Mouse (Mus musculus): ENCODE measurements around the gene Elmo1. TPM values are rescaled to one million over a fixed set of nuclear protein-coding genes. Genes with fewer than 3 reads are reported as not detected.

Gene Elmo1
- total RNA-seq, 2 experiments from 2014 or later = 27.9 to 28.3 TPM

DNA sequence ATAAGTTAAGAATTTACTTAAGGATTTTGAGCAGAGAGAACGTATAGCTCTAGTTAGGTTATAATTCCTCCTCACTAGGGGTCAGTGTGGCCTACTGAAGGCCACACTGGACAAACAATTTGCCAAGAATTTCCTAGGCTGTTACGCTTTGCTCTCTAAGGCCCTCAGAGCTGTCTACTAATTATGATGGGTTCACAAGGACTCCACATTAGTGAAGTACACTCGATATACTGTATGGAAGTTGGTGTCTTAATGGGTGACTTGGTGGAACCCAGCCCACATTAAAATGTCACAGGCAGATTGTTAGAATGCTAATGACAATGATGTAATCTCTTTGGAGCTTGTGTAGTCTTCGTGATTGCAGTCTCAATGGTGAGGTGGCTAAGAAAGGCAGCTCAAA lies 343.7 kb downstream of the Elmo1 start:
- DNase-seq (ENCODE audit: low spot score in 2 of 2) = no peak

DNA sequence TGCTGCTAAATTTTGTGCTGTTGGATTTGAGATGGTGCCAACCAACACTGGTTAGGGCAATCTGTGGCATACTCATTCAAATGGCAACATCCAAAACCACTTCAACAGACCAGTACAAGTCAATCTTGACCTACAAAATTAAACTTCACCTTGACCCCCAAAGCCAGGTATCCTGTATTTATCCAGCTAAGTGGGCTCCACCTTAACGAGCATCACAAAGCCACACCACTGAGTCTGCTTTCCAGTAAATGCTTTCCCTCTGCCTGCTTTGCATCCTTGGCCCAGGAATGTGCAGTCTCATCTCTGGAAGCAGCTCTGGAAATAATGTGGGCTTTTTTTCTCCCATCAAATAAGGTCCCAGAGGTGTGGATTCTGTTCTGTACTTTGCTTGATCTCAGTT lies 349.1 kb downstream of the Elmo1 start:
- no peak for DNase-seq (ENCODE audit: low spot score in 2 of 2)

DNA sequence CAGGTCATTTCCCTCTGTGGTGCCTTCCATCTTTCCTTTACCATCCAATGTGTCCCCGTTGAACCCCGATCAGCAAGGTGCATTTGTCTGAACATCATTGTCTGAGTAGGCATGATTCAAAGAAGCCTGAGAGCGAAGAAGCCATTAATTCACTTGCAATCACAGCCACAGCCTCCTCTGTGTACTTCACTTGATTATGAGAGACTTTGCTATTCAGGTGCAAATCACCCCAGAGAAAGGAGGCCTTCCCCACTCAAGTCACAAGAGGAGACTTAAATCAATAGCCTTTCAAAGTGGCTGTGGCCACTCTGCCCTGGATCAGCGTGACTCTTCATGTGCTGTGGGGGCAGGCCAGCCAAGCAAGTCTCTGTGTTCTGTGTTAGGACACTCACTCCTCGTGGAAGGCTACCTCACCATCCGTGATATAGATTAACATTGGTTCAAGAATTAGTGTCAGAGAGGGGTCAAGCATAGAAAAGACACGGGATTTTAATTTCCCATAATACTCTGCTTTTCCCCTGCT lies 360.5 kb downstream of the Elmo1 start:
- no peak for DNase-seq (ENCODE audit: low spot score in 2 of 2)

DNA sequence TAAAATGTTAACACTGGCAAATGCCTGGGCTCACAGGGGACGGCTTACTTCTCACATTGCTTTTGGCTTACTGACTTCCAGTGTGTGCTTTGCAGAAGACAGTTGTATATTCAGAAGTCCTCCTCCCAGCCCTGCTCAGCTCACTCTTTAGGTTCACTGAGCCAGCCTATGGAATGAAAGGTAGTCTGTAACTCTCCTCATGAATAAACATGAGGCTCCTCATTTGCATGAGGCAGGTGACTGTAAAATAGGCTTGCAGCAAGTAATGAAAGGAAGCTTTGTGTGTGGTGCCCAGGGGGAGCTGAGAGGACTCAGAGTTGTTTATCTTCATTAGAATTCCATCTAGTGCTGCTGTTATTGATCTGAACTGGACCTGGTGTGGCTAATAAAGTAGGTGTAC lies 364.0 kb downstream of the Elmo1 start:
- no peak for DNase-seq (ENCODE audit: low spot score in 2 of 2)

DNA sequence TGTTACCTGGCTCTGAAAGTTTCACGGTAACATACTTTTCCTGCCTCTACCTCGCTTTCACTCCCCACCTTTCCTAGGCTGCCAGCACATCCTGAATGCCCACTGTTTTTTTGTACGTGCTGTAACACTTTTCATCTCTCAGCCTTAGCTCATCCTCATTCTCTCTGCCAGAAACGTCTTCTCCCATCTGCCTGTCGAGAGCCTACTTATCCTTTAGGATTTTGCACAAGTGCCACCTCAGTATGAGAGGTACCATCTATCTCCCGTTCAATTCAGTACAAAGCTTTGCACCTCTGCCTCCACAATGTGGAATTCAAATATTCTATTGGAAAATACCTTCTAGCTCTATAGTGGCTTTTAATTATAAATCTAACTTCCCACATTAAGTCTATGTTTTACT lies 369.7 kb downstream of the Elmo1 start:
- no peak for DNase-seq (ENCODE audit: low spot score in 2 of 2)

DNA sequence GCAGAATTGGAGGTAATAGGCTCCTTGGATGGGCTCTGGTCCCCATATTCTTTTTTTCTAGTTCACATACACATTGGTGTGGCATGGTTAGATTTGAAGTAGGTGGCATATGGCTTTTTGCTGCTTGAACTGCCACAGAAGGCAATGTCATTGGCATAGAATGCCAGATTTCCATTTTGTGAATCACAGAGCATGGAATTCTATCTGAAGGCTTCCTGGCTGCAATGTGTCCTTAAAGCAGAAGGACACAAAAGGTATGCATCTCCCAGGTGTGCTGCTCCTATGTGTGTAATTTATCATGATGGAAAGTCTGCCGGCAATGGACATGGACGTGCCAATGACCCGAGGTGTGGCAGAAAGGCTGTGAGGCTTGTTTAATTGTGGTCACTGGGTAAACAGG lies 371.2 kb downstream of the Elmo1 start:
- no peak for DNase-seq (ENCODE audit: low spot score in 2 of 2)

DNA sequence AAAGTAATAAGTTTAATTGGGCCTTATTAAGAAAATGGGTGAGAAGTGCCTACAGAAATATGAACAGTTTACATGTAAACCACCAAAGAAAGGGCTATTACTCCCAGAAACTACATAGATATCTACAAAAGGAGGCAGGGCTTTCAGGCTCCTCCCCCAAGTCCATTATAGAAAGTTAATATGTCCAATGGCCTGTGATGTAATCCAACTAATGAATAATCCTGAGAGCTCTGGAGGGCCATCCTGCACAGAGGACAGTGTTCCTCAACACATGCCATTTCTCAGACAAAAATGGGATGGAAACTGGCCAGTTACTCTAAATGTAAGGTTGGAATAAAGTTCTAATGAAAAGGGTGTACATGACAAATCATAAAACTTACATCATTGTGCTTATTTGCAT lies 373.8 kb downstream of the Elmo1 start:
- DNase-seq (ENCODE audit: low spot score in 2 of 2) = no peak

DNA sequence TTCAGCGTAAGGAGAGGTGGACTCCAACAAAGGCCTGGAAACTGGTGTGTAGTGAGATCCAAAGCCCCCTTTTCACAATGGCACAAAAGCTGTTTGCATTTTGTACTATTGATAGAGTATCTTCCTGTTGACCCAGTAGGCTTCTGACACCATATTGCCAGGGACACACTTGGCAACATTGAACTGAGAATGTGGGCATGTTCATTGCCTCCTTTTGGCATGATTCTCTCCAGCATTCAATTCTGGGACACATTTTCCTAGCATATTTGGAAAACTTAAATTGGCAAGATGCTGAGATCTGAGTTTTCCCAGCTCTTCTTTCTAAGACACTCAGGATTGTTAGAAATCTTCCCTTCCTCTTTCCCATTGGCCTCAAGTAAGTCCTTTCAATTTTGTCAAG lies 377.0 kb downstream of the Elmo1 start:
- no peak for DNase-seq (ENCODE audit: low spot score in 2 of 2)

DNA sequence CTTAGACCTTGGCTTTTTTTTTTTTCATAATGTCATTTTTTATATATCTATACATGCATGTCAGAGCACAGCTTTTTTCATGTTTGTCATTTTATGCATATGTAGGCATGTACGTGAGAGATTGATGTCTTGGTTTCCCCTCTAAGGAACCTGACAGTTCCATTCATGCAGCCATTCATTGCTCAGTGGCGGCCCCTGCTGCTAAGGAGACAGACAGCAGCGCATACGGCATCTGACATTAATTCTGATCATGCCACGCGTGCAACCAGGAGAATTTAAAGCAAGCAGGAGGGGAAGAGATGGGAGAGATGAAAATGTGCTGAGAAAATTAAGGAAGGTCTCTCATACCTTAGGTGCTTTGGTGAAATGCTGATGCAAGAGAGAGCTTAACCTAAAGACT lies 381.3 kb downstream of the Elmo1 start:
- peak; percentile 88 to 91 for DNase-seq (ENCODE audit: low spot score in 2 of 2)

DNA sequence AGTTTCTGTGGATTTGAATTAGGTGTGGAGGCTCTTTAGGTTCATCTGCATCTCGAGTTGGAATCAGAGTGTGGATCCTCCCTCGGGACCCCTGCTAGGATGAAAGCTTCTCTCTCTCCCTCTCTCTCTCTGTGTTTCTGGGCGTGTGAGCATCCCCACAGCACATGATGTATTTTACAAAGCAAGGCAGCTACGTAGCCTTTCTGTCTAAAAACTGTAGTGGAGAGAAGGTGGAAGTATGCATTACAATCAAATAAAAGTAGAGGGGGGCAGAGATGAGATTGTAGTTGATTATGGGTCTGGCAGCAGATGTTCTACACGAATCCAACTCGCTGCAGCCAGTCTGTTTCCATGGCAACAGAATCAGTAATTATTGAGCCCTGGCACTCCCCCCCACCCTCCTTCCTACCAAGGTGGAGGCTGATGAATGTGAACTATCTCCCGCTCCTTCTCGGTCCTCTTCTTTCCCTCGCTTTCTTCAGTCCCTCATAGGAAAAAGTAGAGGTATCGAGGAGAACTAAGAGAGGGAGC lies 382.0 kb downstream of the Elmo1 start:
- peak; percentile 32 to 48 for DNase-seq (ENCODE audit: low spot score in 2 of 2)

DNA sequence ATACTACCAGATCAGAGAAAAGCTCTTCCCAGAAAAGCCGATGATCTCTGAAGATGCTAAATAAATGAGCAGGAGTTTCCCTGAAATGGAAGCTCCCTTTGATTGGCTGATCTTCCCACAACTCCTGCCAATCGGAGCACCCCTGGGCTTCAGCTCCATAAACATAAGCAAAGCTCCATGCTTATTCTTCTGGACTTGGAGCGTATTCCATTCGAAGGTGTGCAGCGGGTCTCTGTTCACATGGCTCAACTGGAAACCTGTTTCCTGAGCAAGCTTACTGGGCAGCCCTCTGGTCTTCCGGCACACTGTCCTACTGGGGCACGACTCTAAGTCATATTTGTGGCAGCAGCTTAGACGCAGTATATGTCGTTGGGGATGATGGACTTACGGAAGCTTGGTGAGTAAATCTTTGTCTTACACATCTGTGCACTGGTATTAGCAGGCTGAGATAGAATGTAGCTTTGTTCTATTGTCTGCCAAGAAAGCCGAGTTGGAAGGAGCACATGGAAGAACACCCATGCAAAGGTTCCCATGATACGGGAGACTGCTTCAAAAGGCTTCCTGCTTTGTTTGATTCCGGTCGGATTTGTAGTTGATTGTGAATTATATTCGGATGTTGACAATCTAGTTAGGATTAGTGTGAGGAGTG lies 382.6 kb downstream of the Elmo1 start:
- DNase-seq (ENCODE audit: low spot score in 2 of 2) = peak; percentile 26 to 57

DNA sequence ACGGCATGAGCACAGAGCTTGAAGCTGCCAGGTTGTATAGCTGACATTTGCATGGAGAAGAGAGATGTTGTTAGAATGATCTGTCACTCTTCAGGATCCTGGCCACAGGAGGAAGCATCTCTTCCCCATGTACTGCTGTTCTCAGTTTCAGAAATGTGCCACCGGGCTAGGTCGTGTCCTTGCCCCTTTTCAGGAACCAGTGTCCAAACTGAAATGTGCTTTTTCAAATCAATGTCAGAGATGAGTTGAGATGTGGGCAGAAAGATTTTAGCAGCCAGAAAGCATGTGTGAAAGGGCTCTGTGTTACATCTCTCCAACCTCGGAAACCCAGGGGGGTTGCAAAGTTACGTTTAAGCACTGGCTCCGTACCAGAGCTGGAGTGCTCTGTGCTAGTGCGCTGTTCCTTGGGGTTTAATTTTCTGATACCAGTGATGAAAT lies 383.3 kb downstream of the Elmo1 start:
- no peak for DNase-seq (ENCODE audit: low spot score in 2 of 2)

DNA sequence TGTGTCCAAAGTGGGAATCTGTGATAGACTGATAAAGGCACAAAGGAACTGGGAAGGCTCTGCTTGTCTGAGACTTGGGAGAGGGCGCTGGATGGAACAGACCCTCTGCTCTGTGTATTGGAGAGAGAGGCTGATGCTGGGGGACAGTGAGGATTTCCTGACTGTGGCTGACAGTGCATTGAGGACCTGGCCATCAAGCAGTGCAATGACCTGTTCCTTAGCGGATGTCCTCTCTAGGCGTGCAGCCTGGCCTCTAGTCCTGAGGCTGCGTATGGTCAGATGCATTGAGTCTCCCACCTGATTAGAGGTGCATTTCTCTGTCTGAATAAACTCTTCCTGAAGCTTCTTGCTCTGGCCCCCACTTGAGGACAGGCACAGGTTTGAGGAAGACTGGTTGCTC lies 384.2 kb downstream of the Elmo1 start:
- no peak for DNase-seq (ENCODE audit: low spot score in 2 of 2)

DNA sequence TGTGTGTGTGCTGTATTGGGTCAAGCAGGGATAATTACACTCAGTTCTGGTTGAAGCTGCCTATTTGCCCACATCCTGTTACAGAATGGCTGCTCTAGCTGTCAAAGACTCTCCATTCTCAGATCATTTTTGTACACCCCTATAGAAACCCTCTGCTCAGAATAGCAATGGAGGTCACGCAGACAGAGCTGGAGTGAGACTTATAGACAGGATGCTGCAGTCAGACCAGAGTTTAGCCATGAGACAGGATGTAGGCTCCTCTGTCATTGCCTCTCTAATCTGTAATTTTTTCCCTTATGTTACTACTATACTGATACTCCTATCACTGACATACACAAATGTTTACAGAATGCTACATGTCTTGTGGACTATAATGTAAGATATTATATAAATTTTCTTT lies 391.4 kb downstream of the Elmo1 start:
- DNase-seq (ENCODE audit: low spot score in 2 of 2) = no peak

DNA sequence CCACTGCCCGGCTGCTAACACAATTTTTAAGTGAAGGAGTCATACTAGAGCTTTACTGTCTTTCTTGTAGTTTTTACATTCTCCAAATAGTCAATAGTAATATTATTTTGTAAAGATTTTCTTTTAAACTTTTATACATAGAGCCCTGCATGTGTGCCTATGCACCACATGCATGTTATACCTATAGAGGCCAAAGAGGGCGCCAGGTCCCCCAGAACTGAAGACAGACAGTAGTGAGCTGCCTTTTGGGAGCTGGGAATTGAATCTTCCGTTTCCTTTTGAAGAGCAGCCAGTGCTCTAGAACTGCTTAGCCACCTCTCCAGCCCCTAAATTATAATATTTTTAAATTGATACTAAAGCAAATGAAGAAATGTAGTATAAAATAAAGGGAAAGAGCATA lies 398.7 kb downstream of the Elmo1 start:
- no peak for DNase-seq (ENCODE audit: low spot score in 2 of 2)

DNA sequence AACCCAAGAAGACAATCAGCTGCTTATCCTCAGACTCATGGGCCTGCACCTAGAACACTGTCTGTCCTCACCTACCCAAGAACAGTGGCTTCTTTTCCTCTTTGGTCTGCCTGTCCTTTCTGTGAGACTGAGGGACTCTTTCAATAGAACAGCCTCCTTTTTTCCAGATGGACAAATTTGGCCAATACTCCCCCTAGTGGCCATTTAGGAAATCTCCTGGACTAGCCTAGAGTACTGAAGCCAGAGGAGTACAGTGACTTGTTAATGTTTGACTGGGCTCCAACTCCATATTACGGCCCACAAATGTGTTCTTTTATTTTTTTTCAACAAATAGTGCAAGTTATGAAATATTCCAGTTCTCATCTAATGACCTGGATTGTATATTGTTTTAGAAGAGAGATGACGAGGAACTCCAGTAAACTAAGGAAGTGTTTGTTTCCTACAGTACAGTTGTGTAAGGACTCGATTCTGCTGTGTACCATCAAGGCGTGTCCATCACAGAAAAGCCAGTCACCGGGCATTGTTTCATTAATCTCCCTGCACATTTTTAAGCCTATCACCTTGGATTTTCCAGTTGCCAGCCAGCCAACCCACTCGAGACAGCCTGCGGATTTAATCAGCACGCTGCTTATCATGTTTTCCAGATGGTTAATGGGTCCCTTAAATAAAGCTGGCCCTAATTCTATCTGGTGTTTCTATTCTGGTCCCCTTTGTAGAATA lies 399.5 kb downstream of the Elmo1 start:
- DNase-seq (ENCODE audit: low spot score in 2 of 2) = no peak

DNA sequence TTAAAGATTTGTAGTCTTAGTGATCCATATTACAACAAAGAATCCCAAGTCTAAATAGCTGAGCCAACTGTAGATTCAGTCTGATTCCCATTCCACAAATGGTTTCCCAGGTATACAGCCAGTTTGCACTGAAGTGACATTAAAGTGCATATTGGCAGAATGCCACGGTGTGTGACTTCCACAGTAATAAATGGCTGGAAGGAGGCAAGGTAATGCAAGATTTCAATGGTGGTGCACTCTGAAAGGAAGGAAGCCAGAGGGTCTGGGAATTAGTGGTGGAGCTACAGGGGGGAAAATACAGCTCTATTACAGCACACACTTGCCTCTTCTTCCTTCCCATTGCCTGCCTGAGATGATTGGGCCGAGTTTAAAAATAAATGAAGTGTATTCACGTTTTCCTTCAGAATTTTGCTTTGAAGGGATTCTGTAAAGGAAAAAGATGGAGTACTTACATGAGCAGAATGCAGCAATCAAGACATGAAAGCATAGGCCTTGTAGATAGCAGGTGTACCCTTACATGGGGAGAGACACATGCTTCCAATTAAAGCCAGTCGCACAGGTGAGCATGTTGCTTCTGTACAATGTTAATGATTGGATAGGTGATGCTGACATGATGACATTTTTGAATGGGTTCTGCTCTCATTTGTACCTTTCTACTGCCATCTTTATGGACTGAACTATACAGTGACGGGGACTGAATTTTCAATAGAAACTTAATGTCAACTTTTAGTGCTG lies 400.6 kb downstream of the Elmo1 start:
- DNase-seq (ENCODE audit: low spot score in 2 of 2) = no peak

DNA sequence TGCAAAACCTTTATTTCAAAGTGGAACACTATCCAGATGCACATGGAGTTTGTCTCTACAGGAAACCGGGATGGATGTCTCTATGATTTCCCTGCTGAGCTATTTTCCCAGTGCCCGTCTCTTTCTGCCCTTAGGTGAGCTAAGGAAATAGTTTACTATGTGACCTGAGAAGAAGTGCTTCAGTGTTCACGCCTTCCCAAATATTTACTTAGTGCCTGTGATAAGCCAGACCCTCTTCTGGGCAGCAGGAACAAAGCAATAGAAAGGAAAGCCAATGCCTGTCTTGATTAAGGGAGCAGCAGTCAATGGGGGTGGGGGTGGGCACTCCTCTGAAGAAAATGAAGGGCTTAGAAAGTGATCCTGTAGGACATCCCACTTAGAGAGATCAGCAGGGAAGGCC lies 401.3 kb downstream of the Elmo1 start:
- DNase-seq (ENCODE audit: low spot score in 2 of 2) = no peak

DNA sequence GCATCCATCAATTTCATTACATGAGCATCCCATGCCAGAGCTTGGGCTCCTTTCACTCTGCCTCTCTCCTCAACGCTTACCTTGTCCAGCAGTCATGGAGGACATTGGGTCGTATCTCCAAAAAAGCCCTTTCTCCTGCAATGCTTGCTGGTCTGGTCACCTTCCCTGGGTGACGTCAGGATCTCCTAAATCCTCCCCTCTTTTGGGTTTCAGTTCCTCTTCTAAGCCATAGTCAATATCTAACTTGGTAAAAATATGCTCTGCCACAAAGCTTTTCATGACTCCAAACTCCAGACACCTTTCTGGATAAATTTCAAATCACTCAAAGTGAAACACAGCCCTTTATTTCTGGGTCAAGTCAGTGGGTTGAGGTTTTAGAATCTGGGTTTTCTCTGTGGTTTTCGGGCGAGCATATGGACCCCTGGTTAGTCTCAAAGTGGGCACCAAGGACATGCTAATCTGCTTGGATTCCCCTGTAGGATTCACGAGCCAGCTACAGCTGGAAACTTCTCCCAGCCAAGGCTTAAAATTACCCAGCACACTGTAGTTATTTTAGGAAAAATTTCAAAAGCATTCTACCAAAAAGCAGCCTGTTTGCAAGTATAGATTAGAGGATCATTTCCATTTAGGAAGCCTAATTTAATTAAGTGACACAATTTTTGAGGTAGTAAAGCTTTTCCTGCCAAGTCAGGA lies 403.8 kb downstream of the Elmo1 start:
- no peak for DNase-seq (ENCODE audit: low spot score in 2 of 2)

DNA sequence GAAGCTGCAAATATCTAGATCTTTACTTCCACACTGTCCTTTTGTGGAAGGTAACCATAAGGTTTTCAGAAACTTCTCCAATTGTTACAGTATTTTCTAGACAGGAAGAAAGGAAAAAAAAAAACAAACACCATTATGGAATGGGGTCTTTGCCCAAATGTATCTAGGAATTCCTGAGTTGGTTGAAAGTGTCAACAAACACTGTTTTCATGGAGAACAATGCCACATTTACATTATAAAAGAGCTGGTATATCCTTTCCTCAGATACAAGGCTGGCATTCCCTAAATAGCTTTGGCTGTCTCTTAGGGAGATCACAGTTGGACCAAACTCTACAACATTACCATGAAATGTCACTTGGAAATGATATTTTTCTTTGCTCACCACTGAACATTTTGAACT lies 411.5 kb downstream of the Elmo1 start:
- no peak for DNase-seq (ENCODE audit: low spot score in 2 of 2)

DNA sequence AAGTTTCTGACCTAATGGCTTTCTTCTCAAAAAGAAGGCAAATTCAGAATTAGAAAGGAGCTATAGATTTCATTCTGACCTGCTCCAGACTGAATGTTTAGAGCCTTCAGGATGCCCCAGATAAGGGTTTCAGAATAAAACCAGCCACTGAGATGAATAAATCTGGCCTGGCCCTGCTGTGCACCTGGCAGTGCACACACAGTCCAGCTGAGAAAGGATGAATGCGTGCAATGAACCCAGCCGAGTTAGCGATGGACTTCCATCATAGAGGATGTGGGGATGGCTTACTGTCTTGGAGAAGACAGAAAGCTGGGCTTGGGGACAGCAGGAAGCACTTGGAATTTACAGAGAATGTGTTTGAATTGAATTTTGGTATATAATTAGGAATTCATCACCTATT lies 413.0 kb downstream of the Elmo1 start:
- no peak for DNase-seq (ENCODE audit: low spot score in 2 of 2)

All from layer of hippocampus, postnatal 10 days (tissue).